Mouse (Mus musculus) kidney, postnatal 0 days (tissue): ENCODE measurements around the gene Plcb1. TPM values are rescaled to one million over a fixed set of nuclear protein-coding genes. Genes with fewer than 3 reads are reported as not detected.

Experiments used
- ATAC-seq: fragments of 200-750 bp; cut with Nextera tagmentation; replicated peaks from 2 replicates; pipeline ENCODE4 v1.8.0; 2017; ENCODE audit warnings: low read depth, moderate number of reproducible peaks, moderate TSS enrichment, moderate library complexity; ENCODE audit not compliant: low FRiP score
- DNase-seq: peaks from one replicate; pipeline ENCODE4 v3.0.0-alpha.2; 2016; ENCODE audit warnings: low spot score
- H3K27ac ChIP-seq: fragments of 300-500 bp; sonication (generic); 2 replicates; pipeline ENCODE4 v1.5.1; 2014; ENCODE audit warnings: mild to moderate bottlenecking
- H3K27me3 ChIP-seq: fragments of 300-500 bp; sonication (generic); 2 replicates; pipeline ENCODE4 v1.6.1; 2014; ENCODE audit warnings: low read length, mixed read lengths; ENCODE audit not compliant: insufficient read depth
- H3K36me3 ChIP-seq: fragments of 300-500 bp; sonication (generic); 2 replicates; pipeline ENCODE4 v1.6.1; 2014; ENCODE audit warnings: low read length, mixed read lengths; ENCODE audit not compliant: insufficient read depth
- H3K4me1 ChIP-seq: fragments of 300-500 bp; sonication (generic); replicated peaks from 2 replicates; pipeline ENCODE4 v1.6.1; 2014; ENCODE audit warnings: antibody characterized with exemption, low read length, mixed read lengths; ENCODE audit not compliant: insufficient read depth
- H3K4me2 ChIP-seq: fragments of 300-500 bp; sonication (generic); 2 replicates; pipeline ENCODE4 v1.6.1; 2014; ENCODE audit warnings: mild to moderate bottlenecking, low read length, moderate library complexity, mixed read lengths
- H3K4me3 ChIP-seq: fragments of 300-500 bp; sonication (generic); replicated peaks from 2 replicates; pipeline ENCODE4 v1.5.1; 2014; ENCODE audit warnings: low read depth, low read length
- H3K9ac ChIP-seq: fragments of 300-500 bp; sonication (generic); 2 replicates; pipeline ENCODE4 v1.6.1; 2014; ENCODE audit warnings: low read depth, low read length
- H3K9me3 ChIP-seq: fragments of 300-500 bp; sonication (generic); replicated peaks from 2 replicates; pipeline ENCODE4 v1.6.1; 2016; ENCODE audit warnings: low read length, inconsistent platforms, mixed read lengths
- CTCF ChIP-seq: IDR thresholded peaks from 2 replicates; pipeline ENCODE4 v1.5.1; 2016; ENCODE audit warnings: antibody characterized with exemption, low read depth, mild to moderate bottlenecking, moderate library complexity
- WGBS: fragments of 180-500 bp; shearing (Covaris S2); extraction: QIAGEN DNeasy Blood & Tissue Kit; methylation state at CpG from one replicate; pipeline ENCODE4 v1.1.7; 2014; 5-methylcytosine and 5-hydroxymethylcytosine counted together
- polyA plus RNA-seq: library from polyadenylated mRNA; unstranded; fragments of >200 nt; fragmentation: Nextera tagmentation; extraction: Ambion mirVana; gene quantifications from 2 replicates; pipeline ENCODE4 v1.2.1, GENCODE M21; 2015

Gene Plcb1
- polyA plus RNA-seq, 1 experiment from 2014 or later, result 20.8 TPM

DNA sequence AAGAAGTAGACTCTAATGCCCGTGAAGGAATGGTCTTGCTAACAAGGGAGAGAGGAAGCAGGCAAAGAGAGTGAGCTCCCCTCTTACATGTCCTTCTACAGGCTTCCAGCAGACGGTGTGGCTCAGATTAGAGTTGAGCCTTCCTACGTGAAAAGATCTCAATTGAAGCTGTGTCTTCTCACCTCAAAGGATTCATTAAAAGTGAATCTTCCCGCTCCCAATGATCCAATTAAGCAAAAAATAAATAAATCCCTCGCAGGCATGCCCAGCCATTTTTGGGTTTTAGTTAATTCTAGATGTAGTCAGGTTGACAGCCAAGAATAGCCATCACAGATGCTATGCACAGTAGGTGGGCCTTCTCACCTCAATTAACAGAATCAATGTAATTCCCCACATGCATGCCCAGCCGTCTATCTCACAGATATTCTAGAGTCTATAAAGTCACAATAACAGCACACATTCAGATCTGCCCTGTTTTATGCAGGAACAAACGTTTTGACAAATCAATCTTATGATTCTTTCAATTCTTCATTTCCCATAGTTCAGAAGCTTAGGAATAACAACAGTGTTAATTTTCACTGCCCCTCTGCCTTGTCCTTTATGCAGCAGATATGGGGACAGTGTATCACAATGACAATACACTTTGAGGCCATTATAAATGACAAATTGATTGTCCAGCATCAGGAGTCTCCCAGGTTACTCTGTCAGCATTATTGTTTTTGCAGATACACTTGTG, 520.0 kb downstream of the Plcb1 start:
- H3K27ac ChIP-seq, result no peak overlapping the region
- H3K9me3 ChIP-seq, result no peaks in the 10 kb centered on the region
- no peak for TF ChIP-seq CTCF
- no peaks in the 10 kb centered on the region for H3K36me3 ChIP-seq
- no peak overlapping the region for H3K9ac ChIP-seq
- H3K27me3 ChIP-seq, result no peaks in the 10 kb centered on the region
- no peaks in the 10 kb centered on the region for H3K4me1 ChIP-seq
- no peak overlapping the region for H3K4me2 ChIP-seq
- 77% methylated on average over 7 of the region's 7 CpGs for WGBS
- DNase-seq (no peak), ATAC-seq (no peak)
- H3K4me3 ChIP-seq, result no peak overlapping the region

DNA sequence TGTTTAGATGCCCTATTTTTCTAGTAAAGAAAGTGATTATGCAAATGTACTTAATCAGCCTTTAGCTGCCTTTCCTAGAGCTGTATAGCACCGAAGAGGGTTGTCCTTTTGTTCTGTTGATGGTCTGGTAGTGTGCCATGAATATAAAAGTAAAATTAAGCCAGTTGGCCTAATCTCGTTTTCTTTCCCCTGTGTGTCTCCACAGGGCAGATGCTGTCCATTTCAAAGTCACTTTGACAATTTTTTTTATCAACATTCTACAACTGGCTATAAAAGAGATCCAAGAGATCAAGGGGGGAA, 520.6 kb downstream of the Plcb1 start:
- Histone ChIP-seq H3K4me3 (no peak overlapping the region), H3K36me3 (no peaks in the 10 kb centered on the region), H3K27me3 (no peaks in the 10 kb centered on the region), H3K4me2 (no peak overlapping the region), H3K27ac (no peak overlapping the region), H3K4me1 (no peaks in the 10 kb centered on the region), H3K9me3 (no peaks in the 10 kb centered on the region), H3K9ac (no peak overlapping the region)
- no peak for TF ChIP-seq CTCF
- 77% methylated on average over 2 of the region's 2 CpGs for whole genome bisulfite sequencing
- no peak for ATAC-seq
- DNase-seq, result no peak

DNA sequence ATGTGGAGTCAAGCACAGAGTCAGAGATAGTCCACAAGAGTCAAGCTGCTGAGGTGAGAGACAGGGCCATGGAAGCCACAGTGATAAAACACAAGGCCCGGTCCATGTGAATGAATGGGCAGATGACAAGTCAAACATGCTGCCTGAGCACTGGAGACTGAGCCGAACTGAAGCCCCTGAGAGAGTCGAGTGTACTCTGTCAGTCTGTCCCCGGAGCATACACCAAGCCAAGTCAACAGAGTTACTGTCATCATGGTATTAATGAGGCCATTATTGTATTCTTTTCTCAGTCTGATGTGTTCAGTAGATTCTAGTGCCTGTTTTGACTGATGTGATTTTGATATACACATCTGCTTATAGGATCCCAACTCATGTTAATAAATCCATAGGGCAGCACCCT, 521.9 kb downstream of the Plcb1 start:
- ATAC-seq, result no peak
- no peaks in the 10 kb centered on the region for H3K4me1 ChIP-seq
- 81% methylated on average over 4 of the region's 4 CpGs for WGBS

DNA sequence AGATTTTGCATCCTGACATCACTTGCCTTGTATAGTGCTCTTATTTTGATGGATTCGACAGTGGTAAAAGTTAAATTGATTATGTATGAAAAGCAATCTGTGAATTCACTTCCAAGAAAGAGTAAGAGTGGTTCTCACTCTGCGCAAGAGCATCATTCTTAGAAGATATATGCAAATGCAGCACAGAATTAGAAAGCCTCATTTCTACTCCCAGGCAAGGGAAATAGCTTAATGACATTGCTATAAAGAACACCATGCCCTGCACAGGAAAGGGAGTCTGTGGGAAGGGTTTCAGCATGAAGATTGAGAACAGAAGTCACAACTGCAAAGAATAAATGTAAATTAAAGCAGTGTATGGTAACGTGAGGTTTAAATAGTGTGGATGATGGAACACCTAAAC, 530.1 kb downstream of the Plcb1 start:
- Histone ChIP-seq H3K9me3 (no peaks in the 10 kb centered on the region), H3K36me3 (no peaks in the 10 kb centered on the region), H3K4me1 (no peaks in the 10 kb centered on the region), H3K4me2 (no peak overlapping the region), H3K4me3 (no peak overlapping the region), H3K9ac (no peak overlapping the region), H3K27me3 (no peaks in the 10 kb centered on the region), H3K27ac (no peak overlapping the region)
- 84% methylated on average over 3 of the region's 3 CpGs for WGBS
- ATAC-seq (no peak), DNase-seq (no peak)
- TF ChIP-seq CTCF, result no peak

More for the DNA sequence above, 521.9 kb downstream of the Plcb1 start:
- no peaks in the 10 kb centered on the region for H3K27me3 ChIP-seq
- no peak overlapping the region for H3K9ac ChIP-seq
- H3K36me3 ChIP-seq, result no peaks in the 10 kb centered on the region
- H3K4me2 ChIP-seq, result no peak overlapping the region
- DNase-seq, result no peak
- H3K4me3 ChIP-seq, result no peak overlapping the region
- H3K27ac ChIP-seq, result no peak overlapping the region
- no peaks in the 10 kb centered on the region for H3K9me3 ChIP-seq
- no peak for TF ChIP-seq CTCF

DNA sequence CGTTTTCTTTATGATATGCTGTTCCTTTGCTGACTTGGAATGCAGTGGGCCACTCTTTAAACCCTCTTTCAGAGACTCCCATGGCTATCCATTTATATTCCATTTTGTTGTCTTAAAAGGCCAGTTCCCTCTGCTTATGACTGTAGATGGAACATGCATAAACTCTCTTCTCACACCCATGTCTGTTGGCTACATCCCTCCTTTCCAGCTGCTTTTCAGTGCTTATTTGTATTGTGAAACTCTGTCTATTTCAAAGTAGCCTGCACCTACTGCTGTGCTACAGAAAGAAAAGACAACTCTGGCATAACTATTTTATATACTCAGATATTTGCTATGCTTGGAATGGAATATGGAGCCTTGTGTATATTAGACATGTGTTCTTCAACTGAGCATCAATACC, 532.3 kb downstream of the Plcb1 start:
- ATAC-seq (no peak), DNase-seq (no peak)
- H3K4me2 ChIP-seq, result no peak overlapping the region
- H3K9ac ChIP-seq, result no peak overlapping the region
- TF ChIP-seq CTCF, result no peak
- 93% methylated on average over 1 of the region's 1 CpGs for WGBS
- H3K27ac ChIP-seq, result no peak overlapping the region
- no peak overlapping the region for H3K4me3 ChIP-seq
- H3K4me1 ChIP-seq, result no peaks in the 10 kb centered on the region
- H3K36me3 ChIP-seq, result no peaks in the 10 kb centered on the region
- H3K27me3 ChIP-seq, result no peaks in the 10 kb centered on the region
- no peaks in the 10 kb centered on the region for H3K9me3 ChIP-seq

DNA sequence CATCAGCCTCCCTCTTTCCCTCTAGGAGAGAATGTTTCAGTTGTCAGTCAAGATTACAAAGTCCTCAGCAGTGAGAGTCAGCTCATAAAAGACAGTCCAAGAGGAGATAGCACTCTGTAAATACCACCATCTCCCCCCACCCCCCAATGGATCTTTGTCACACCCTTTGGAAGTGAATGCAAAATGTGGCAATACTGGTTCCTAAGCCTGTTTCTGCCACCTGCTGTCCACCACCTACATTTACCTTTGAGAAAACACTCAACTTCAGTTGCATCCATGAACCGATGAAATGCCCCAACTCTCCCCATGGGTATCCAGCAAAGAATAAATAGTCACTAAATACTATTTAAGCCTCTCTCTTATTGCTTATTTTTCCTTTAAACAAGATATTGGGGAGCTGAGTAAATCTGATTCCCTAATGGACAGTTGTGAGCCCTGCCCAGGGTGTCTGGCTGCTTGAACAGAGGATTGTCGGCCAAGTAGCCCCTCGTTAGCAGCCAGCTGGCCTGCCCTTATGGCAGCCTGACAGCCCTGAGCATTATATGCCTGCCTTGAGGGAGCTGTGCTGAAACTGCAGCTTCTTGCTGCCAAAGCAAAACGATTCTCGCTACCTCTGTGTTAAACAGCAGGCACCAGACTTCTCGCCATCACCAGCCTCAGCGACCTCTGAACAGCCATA, 537.5 kb downstream of the Plcb1 start:
- peak; percentile 25; the same call in 1 of the 2 replicates for ATAC-seq

More for the DNA sequence above, 537.5 kb downstream of the Plcb1 start:
- 82% methylated on average over 7 of the region's 7 CpGs for WGBS
- no peak overlapping the region for H3K9ac ChIP-seq
- H3K4me2 ChIP-seq, result peak overlapping the region; percentile 37; the same call in 1 of the 2 replicates
- H3K9me3 ChIP-seq, result no peaks in the 10 kb centered on the region
- H3K27me3 ChIP-seq, result no peaks in the 10 kb centered on the region
- no peaks in the 10 kb centered on the region for H3K36me3 ChIP-seq
- no peak for DNase-seq
- peak; percentile 16; the same call in 1 of the 2 replicates for TF ChIP-seq CTCF
- no peak overlapping the region for H3K4me3 ChIP-seq
- H3K4me1 ChIP-seq, result no peaks in the 10 kb centered on the region
- H3K27ac ChIP-seq, result no peak overlapping the region
